Mouse (Mus musculus) mature B cell (primary cell): ENCODE results near the gene Cd209c.

Experiments
- in situ Hi-C: fragments of 300-500 bp; cut with MboI; formaldehyde crosslinking; loops from 2 replicates; pipeline ENCODE4 v1.14.3; 2019

Gene Cd209c

DNA sequence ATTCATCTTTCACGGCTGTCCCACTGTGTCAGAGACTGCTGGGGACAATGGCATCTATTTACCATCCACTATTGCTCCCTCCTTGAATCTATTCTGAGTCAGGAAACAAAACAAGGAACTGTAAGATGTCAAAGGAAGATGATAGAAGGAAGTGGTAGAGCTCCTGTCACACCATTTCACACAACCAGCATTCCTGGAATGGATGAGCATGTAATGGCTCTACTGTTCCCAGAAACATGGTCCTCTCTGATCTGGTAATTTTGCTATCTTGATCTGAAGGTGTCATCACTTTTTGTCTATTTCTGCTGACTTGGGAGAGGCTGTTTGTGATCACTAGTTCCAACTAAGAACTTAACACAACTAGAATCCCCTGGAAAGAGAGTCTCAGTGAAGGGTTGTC is at the start of gene Cd209c:
Gene Cd209c, minus strand, starts transcription at position 101 of the 400 bp plus-strand sequence.
- in situ Hi-C loops, result loop anchor here (10.0 to 25.0 kb wide), 2 partner anchors 250 to 392 kb away; partner anchors contain the start of gene C330021F23Rik

GRCm38 (mm10) chr8:3994219-3994618 is 39.7 kb upstream of the Cd209c start:
- in situ Hi-C loops, result no loop called here

- in situ Hi-C loops, result loop anchor here (10.0 to 25.0 kb wide), 2 partner anchors 251 to 394 kb away; partner anchors contain the start of gene C330021F23Rik
These were observed 1.5 kb upstream of the Cd209c start for GRCm38 (mm10) chr8:3956037-3956436.

DNA sequence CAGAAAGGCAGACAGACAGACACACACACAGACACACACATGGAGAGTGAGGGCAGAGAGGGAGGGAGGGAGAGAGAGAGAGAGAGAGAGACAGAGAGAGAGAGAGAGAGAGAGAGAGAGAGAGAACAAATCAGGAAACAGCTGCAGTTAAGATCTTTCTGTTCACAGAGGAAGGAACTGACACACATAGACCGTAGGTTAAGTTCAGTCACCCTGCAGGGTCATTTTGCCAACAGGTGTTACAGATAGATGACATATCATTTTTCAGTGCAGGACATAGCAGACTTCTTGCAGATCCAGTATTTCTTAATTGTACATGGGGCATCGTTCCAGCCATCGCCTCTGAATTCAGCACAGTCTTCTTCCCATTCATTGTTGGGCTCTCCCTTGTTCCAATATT is 14.5 kb downstream of the Cd209c start:
- in situ Hi-C loops, result no loop called here

GRCm38 (mm10) chr8:3926744-3927143 is 27.8 kb downstream of the Cd209c start, which contains the start of gene Cd209b:
Gene Cd209b, minus strand, starts transcription at chr8:3926844.
- in situ Hi-C loops, result no loop called here
